Mouse (Mus musculus): ENCODE measurements around the gene Sema3b. TPM values are rescaled to one million over a fixed set of nuclear protein-coding genes. Genes with fewer than 3 reads are reported as not detected.

Sema3b gene
- polyA plus RNA-seq, 1 experiment from 2014 or later = 4.2 TPM

DNA sequence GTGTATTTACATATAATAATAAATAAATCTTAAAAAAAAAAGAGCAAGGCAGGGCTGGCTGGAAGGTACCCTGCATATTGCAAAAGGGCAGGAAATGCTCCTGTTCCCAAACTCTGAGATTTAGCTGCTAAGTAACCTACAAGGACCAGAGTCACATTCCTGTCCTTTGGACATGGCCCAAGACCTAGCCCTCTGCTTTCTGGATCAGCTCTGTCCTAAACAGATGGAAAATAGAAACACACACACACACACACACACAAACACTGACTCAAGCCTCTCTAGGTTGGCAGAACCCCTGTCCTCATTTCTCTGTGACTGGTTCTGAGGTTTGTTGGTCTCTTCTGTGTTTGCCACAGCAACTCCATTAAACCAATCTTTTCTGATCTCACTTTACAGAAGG, 11.9 kb upstream of the Sema3b start:
- no peak overlapping the region for H3K27ac ChIP-seq
- no peaks in the 10 kb centered on the region for H3K9me3 ChIP-seq
- H3K4me1 ChIP-seq (replicated peaks) = peaks cover 46% of the 10 kb centered on the region
- H3K4me3 ChIP-seq = no peak overlapping the region
- peaks cover 54% of the 10 kb centered on the region for H3K36me3 ChIP-seq
- no peaks in the 10 kb centered on the region for H3K27me3 ChIP-seq
- ATAC-seq (ENCODE audit: low FRiP score) = no peak
- no peak overlapping the region for H3K9ac ChIP-seq
- H3K4me2 ChIP-seq = no peak overlapping the region

DNA sequence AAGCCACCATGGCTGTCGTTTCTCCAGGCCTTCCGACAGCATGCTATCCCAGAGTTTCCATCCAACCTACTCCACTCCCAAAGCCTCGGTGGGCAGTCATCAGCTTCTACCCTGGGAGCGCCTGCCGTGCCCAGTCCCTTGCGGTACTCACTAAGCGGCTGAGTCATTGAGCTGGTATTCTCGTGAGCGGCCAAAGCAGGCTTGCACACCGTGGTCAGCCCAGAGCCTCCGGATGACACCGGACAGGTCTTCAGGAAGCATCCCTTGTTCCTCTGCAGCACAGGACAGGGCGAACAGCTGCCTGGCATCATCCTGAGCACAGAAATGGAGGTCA, 10.5 kb upstream of the Sema3b start:
- 75% methylated on average over 13 of the region's 13 CpGs for WGBS
- Histone ChIP-seq H3K9me3 (no peaks in the 10 kb centered on the region), H3K4me1 (replicated peaks) (peaks cover 41% of the 10 kb centered on the region), H3K9ac (peak overlapping the region; percentile 43), H3K27me3 (no peaks in the 10 kb centered on the region), H3K4me3 (no peak overlapping the region), H3K27ac (peak overlapping the region; percentile 81), H3K36me3 (peaks cover 62% of the 10 kb centered on the region), H3K4me2 (no peak overlapping the region)
- ATAC-seq (ENCODE audit: low FRiP score) = no peak

DNA sequence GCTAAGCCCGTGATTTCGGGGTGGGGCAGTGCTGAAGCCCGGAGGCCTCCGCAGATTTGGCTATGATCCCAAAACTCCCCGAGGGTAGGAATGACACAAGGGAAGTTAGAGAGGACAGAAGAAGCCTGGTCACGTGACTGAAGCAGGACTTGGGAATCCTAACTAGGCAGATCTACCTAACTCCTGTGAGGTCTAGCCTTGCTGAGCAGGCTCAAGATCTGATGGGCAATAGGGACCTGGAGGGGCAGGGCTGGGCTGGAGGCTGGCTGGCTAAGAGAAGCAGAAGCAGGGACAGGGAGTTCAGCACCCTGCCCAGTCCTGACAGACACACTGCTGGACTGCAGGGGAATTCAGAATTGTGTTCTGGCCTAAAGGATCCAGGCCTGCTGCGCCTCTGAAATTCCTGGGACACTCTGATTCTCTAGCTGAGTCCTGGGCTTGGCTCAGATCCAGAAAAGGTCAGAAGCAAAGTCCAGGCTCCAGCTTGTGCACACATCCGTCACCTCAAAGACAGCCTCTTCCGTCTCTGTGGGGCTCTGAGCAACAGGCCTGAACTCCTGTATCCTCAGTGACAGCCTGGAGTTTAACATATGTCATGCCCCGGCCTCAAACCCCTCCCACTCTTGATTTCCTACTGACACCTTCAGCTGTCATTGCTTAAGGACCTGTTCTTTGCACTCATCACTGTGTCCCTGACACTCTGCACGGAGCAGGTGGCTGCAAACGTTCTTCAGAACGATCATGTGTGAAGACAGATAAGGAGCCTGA, 9.9 kb upstream of the Sema3b start:
- no peaks in the 10 kb centered on the region for H3K27me3 ChIP-seq
- H3K4me3 ChIP-seq = no peak overlapping the region
- no peak overlapping the region for H3K4me2 ChIP-seq
- ATAC-seq (ENCODE audit: low FRiP score) = no peak
- H3K9me3 ChIP-seq = no peaks in the 10 kb centered on the region
- WGBS = 56% methylated on average over 13 of the region's 13 CpGs
- H3K36me3 ChIP-seq = peaks cover 63% of the 10 kb centered on the region
- H3K27ac ChIP-seq = peak overlapping the region; percentile 81
- peak overlapping the region; percentile 43 for H3K9ac ChIP-seq
- H3K4me1 ChIP-seq (replicated peaks) = peaks cover 36% of the 10 kb centered on the region

DNA sequence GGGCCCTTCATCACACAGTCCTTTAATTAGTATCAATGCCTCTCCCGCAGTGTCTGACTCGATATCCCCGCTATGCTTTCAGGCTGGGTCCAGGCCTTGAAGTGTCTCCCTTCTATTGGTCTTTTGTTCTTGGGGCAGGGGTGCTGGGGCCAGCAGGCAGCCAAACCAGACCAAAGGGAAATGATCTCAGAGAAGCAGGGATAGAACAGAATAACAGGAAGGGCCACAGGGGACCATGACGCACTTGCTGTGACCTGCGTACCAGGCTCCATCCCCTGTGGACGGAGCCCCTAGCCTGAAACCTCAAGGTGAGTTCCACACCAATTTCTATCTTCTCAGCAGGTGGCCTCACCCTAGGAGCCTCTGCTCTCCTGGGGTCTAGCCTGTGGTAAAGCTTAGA, 9.1 kb upstream of the Sema3b start:
- Histone ChIP-seq H3K4me3 (no peak overlapping the region), H3K4me1 (replicated peaks) (peaks cover 34% of the 10 kb centered on the region), H3K36me3 (peaks cover 65% of the 10 kb centered on the region), H3K4me2 (no peak overlapping the region), H3K9ac (no peak overlapping the region), H3K9me3 (no peaks in the 10 kb centered on the region), H3K27ac (peak overlapping the region; percentile 81), H3K27me3 (no peaks in the 10 kb centered on the region)
- no peak for ATAC-seq (ENCODE audit: low FRiP score)
- WGBS = 93% methylated on average over 6 of the region's 6 CpGs

DNA sequence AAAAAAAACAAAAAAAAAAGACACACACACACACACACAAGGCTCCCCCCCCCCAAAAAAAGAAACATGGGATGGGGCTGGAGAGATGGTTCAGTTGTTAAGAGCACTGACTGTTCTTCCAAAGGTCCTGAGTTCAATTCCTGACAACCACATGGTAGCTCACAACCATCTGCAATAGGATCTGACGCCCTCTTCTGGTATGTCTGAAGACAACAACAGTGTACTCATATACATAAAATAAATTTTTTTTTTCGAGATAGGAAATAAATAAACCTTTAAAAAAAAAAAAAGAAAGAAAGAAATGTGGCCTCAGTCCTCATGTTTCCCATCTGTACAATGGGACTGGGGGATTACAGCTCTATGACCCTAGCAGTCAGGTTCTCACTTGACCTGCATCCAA, 8.4 kb upstream of the Sema3b start:
- Histone ChIP-seq H3K27ac (no peak overlapping the region), H3K4me2 (no peak overlapping the region), H3K9me3 (no peaks in the 10 kb centered on the region), H3K27me3 (no peaks in the 10 kb centered on the region), H3K4me1 (replicated peaks) (peaks cover 38% of the 10 kb centered on the region), H3K9ac (no peak overlapping the region), H3K4me3 (no peak overlapping the region), H3K36me3 (peaks cover 65% of the 10 kb centered on the region)
- WGBS = 80% methylated on average over 2 of the region's 2 CpGs
- no peak for ATAC-seq (ENCODE audit: low FRiP score)

DNA sequence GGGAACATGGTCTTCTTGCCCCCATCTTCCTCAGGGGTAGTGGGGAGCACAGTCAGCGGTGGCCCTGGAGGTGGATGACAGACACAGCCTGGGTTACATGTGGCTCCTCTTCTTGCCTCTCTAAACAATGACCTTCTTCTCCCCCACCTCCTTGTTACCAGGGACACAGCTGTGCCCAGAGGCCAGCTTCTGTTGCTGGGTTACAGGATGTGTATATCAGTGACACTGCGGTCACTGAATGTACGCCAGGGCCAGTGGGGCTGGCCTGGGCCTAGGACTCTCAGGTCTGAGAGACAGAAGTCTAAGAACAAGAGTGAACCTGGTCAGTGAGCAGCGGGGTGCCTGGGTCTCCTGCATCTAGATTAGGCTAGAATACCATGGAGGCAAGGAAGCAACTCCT, 6.0 kb upstream of the Sema3b start:
- Histone ChIP-seq H3K4me3 (no peak overlapping the region), H3K27ac (peak overlapping the region; percentile 99), H3K36me3 (peaks cover 57% of the 10 kb centered on the region), H3K27me3 (no peaks in the 10 kb centered on the region), H3K9ac (0 out of 2 replicates have a peak overlapping the region, but pooled peaks have one; percentile 35), H3K4me2 (no peak overlapping the region), H3K4me1 (replicated peaks) (peaks cover 54% of the 10 kb centered on the region), H3K9me3 (no peaks in the 10 kb centered on the region)
- WGBS = 44% methylated on average over 4 of the region's 4 CpGs
- ATAC-seq (ENCODE audit: low FRiP score) = no peak

DNA sequence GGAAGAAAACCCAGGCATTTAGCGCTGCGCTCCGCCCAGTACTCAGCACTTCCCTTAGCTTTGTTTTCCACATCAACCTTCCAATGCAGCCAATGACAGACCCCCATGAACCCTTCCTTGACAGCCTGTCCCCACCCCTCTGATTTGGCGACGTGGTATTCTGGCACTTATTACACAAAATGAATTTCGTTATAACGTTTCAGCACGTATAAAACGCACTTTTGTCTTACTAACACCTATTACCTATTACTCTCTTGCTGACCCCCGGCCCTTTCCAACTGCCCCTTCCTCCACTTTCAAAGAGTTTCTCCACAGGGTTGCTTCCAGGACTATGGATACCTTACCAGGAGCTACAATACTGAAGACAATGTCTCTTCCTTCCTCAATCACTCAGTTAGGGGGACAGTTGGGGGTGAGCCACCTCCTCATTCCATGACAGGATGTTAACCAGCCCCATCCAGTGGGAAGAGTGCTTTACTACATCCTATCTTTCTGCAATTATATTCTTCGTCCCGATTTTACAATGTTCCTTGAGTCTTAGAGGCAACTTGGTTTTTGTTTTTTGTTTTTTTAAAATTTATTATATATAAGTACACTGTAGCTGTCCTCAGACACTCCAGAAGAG, 4.0 kb upstream of the Sema3b start:
- Histone ChIP-seq H3K27me3 (no peaks in the 10 kb centered on the region), H3K9ac (peak overlapping the region; percentile 83), H3K36me3 (peaks cover 38% of the 10 kb centered on the region), H3K4me1 (replicated peaks) (peaks cover 52% of the 10 kb centered on the region), H3K9me3 (no peaks in the 10 kb centered on the region), H3K4me2 (peak overlapping the region; percentile 59), H3K27ac (peak overlapping the region; percentile 99), H3K4me3 (peak overlapping the region; percentile 34)
- 13% methylated on average over 12 of the region's 12 CpGs for WGBS
- peak; percentile 23; the same call in 1 of the 2 replicates for ATAC-seq (ENCODE audit: low FRiP score)

DNA sequence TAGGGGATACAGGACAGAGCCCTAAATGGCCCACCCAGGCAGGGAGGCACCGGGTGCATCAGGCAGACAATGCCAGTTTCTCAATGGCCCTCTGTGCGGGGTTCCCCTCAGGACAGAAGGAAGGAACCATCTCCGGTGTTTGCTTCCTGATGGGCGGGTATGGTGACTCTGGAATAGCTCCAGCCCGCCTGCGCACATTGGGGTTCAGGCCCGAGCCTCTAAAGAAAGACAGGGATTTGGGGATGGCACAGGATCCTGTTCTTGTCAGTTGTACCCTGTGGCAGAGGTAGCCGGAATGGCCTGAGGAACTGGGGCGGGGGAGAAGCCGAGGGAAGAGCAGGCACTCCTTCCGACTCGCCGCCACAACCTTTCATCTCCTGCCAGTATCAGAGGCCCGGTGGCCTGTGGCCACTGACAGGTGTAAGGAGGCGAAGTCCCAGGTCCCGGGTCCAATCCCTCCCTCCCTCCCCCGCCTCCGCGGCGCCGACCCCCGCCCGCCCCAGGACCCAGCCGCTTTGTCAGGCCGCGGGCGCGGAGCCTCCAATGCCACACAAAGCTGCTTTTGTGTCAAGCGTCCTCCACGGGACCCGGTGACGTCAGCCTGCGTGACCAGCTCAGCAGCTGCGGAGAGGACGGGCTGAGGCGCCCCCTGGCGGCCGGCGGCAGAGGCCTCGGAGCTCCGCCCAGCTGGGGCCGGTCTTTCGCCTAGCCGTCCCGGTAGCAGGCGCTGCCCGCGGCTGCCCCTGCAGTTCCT, 3.3 kb upstream of the Sema3b start:
- peak overlapping the region; percentile 34 for H3K4me3 ChIP-seq
- peak overlapping the region; percentile 99 for H3K27ac ChIP-seq
- H3K36me3 ChIP-seq = peaks cover 33% of the 10 kb centered on the region
- H3K9ac ChIP-seq = peak overlapping the region; percentile 83
- WGBS = 3% methylated on average over 47 of the region's 48 CpGs
- peaks cover 57% of the 10 kb centered on the region for H3K4me1 ChIP-seq (replicated peaks)
- H3K9me3 ChIP-seq = no peaks in the 10 kb centered on the region
- peak overlapping the region; percentile 59 for H3K4me2 ChIP-seq
- ATAC-seq (ENCODE audit: low FRiP score) = peak; percentile 94
- H3K27me3 ChIP-seq = no peaks in the 10 kb centered on the region

DNA sequence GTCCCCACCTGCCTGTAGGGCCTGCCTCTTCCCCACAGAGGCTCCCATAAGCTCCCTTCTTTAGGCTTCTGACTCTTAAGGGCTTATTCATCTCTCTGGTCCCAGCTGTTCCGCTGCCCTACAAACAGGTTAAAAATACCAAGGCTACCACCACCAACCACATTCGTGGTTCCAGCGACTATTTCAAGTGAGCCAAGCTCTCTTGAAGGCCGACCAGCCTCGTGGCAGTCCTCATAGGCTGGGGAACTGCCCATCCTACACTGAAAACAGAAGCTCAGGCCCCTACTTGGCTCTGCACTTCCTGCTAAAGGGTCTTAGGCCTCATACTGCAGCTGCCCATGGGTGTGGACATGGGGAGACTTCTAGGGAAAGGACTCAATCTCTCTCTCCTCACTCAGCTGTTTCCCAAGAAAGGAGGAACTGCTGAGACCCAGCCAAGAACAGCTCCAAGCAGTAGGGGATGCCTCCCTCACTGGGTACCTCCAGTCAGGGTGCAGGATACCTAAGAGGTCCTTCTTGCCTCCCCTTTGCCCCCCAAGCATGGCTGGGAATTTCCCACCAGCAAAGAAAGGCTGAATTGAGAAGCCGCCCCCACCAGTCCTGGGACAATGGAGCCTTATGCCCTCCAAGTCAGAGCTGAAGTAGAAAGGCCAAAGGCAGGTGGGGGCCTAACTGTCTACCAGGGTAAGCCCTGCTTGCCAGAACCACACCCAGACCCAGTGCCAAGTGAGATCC, 2.6 kb upstream of the Sema3b start:
- no peak; the same call in 1 of the 2 replicates for ATAC-seq (ENCODE audit: low FRiP score)

DNA sequence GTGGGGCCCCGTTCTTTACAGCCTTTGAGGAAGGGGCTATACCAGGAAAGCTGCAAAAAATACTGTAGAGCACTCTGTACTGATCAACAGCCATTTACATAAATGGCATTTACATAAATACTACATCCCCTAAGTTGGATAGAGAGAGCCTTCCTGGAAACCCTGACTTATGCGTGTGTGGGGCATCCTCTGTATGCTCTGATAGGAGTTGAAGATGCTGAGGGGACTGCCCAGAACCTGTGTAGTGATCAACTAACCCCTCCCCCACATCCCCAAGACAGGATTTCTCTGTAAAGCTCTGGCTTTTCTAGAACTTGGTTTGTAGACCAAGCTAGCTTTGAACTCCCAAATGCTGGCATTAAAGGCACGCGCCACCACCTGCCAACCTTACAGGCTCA, 403 bp upstream of the Sema3b start:
- WGBS = 63% methylated on average over 4 of the region's 4 CpGs
- Histone ChIP-seq H3K4me3 (no peak overlapping the region), H3K36me3 (peaks cover 6% of the 10 kb centered on the region), H3K9me3 (no peaks in the 10 kb centered on the region), H3K27ac (peak overlapping the region; percentile 8; the same call in 1 of the 2 replicates), H3K27me3 (no peaks in the 10 kb centered on the region), H3K9ac (no peak overlapping the region), H3K4me2 (no peak overlapping the region), H3K4me1 (replicated peaks) (peaks cover 75% of the 10 kb centered on the region)
- ATAC-seq (ENCODE audit: low FRiP score) = no peak

More for the DNA sequence above, 2.6 kb upstream of the Sema3b start:
- Histone ChIP-seq H3K4me2 (peak overlapping the region; percentile 59), H3K9ac (peak overlapping the region; percentile 83), H3K27me3 (no peaks in the 10 kb centered on the region), H3K27ac (peak overlapping the region; percentile 99), H3K4me1 (replicated peaks) (peaks cover 64% of the 10 kb centered on the region), H3K4me3 (peak overlapping the region; percentile 34; the same call in 1 of the 2 replicates), H3K9me3 (no peaks in the 10 kb centered on the region), H3K36me3 (peaks cover 28% of the 10 kb centered on the region)
- 78% methylated on average over 6 of the region's 6 CpGs for WGBS

DNA sequence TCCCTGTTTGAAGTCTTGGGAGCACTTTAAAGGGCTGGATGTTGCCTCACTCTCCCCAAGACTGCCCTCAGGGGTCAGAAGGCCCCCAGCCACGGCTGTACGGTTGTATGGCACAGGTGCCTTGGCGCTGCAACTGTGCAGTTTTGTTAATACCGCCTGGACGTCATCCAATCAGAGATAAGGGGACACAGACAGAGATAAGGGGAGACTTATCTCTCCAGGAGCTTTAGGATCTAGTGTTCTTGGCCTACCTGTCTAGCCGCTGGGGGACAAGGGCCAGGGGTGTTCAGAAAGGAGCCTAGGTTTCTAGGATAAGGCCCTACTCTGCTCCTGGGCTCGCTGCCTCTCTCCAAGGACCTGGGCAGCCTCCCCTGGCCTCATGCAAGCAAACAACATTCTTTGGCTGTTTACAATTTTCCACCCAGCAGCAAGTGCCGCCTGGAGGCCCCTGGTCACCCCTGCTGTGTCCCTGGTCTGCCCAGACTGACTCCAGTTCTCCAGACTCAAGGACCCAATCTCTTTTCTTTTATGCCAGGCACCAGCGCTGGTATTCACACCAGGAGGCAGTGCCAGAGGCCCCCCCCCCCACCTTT, 1.3 kb downstream of the Sema3b start:
- H3K36me3 ChIP-seq = no peaks in the 10 kb centered on the region
- 0 out of 2 replicates have a peak overlapping the region, but pooled peaks have one; percentile 29 for H3K9ac ChIP-seq
- H3K9me3 ChIP-seq = no peaks in the 10 kb centered on the region
- H3K4me3 ChIP-seq = no peak overlapping the region
- 53% methylated on average over 9 of the region's 9 CpGs for WGBS
- peaks cover 77% of the 10 kb centered on the region for H3K4me1 ChIP-seq (replicated peaks)
- ATAC-seq (ENCODE audit: low FRiP score) = no peak
- peak overlapping the region; percentile 44; the same call in 1 of the 2 replicates for H3K27ac ChIP-seq
- H3K27me3 ChIP-seq = peaks cover 3% of the 10 kb centered on the region; the same call in 1 of the 2 replicates
- no peak overlapping the region for H3K4me2 ChIP-seq

All from hindbrain, embryonic 13.5 days (tissue).